Mouse (Mus musculus) heart, adult 2 months (tissue): ENCODE data around the gene Cisd3. TPM values are rescaled to one million over a fixed set of nuclear protein-coding genes. Genes with fewer than 3 reads are reported as not detected.
"Not testable (repeated sequence)": the region's sequence is repeated elsewhere in the genome, so short reads cannot be mapped to it uniquely, and the experiment has no call there.

Experiments
- DNase-seq, 2 experiments: peaks; one replicate each; pipeline ENCODE4 v3.0.0; 2021
- H3K27ac ChIP-seq: fragments of 200-600 bp; 2 replicates; pipeline ENCODE4 v1.8.1; 2022
- H3K27me3 ChIP-seq: fragments of 200-500 bp; 2 replicates; pipeline ENCODE4 v1.6.1; 2012; ENCODE audit warnings: mild to moderate bottlenecking, low read length, inconsistent platforms, mixed read lengths; ENCODE audit not compliant: control insufficient read depth, insufficient read depth
- H3K36me3 ChIP-seq: fragments of 200-500 bp; 2 replicates; pipeline ENCODE4 v1.6.1; 2012; ENCODE audit warnings: low read length, inconsistent platforms; ENCODE audit not compliant: control insufficient read depth, insufficient read depth
- H3K4me1 ChIP-seq: fragments of 200-500 bp; 2 replicates; pipeline ENCODE4 v1.6.1; 2011; ENCODE audit warnings: low read length; ENCODE audit not compliant: control insufficient read depth, insufficient read depth
- H3K4me3 ChIP-seq: fragments of 200-600 bp; 2 replicates; pipeline ENCODE4 v1.8.1; 2022
- H3K79me2 ChIP-seq: fragments of 200-500 bp; replicated peaks from 2 replicates; pipeline ENCODE4 v1.6.1; 2012; ENCODE audit warnings: mild to moderate bottlenecking, inconsistent platforms, low read length, moderate library complexity, mixed read lengths; ENCODE audit not compliant: control insufficient read depth, insufficient read depth
- H3K9ac ChIP-seq: fragments of 200-500 bp; 2 replicates; pipeline ENCODE4 v1.6.1; 2012; ENCODE audit warnings: low read depth, mild to moderate bottlenecking, control low read depth, inconsistent platforms, low read length, mixed read lengths
- CTCF ChIP-seq: fragments of 200-600 bp; IDR thresholded peaks from 2 replicates; pipeline ENCODE4 v1.8.1; 2022; ENCODE audit warnings: antibody characterized with exemption, mild to moderate bottlenecking, moderate library complexity
- EP300 ChIP-seq: fragments of 200-500 bp; IDR thresholded peaks from 2 replicates; pipeline ENCODE4 v1.6.1; 2011; ENCODE audit warnings: low read depth, low read length, control low read depth; ENCODE audit not compliant: insufficient read depth
- POLR2A ChIP-seq: fragments of 200-500 bp; IDR thresholded peaks from 2 replicates; pipeline ENCODE4 v1.6.1; 2011; ENCODE audit warnings: mild to moderate bottlenecking, low read depth, low read length, control low read depth; ENCODE audit not compliant: insufficient read depth
- WGBS: fragments of 180-500 bp; shearing (Covaris S2); methylation state at CpG from one replicate; pipeline ENCODE4 v1.1.7; 2018; 5-methylcytosine and 5-hydroxymethylcytosine counted together
- intact Hi-C: fragments of 180-260 bp; cut with DNase I; formaldehyde crosslinking; loops from one replicate; pipeline ENCODE4 v1.15.1; 2025
- polyA plus RNA-seq: library from polyadenylated mRNA; depleted of rRNA; stranded (reverse); fragments of >200 nt; gene quantifications from 2 replicates; pipeline ENCODE4 v1.2.3, GENCODE M21; 2012
- total RNA-seq, 2 experiments: library from RNA; stranded (reverse); gene quantifications; 2 replicates each; pipeline ENCODE4 v1.2.3; 2021

Cisd3 gene
- total and polyA plus RNA-seq, 3 experiments: 106 to 137 (median 130) TPM

DNA sequence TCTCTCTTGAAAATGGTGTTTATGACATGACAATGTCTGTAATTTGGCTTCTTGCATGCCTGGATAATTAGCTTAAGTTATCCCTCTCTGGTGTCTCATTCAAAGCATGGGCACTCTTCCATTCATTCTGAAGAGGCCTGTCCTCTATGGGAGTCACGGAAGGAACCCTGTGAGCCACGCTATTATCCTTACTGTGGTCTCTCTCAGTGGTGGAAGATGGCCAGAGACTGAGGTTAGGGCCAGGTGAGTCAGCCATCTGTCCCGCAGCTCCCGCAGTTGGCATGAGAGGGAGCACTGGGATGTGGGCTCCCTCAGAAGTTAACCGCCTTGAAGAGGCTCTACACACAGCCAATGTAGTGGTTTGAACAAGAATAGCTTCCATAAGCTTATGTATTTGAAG lies 35.3 kb upstream of the Cisd3 start:
- 50% methylated on average over 5 of the region's 5 CpGs for WGBS

GRCm38 (mm10) chr11:97653376-97653775 lies 32.2 kb upstream of the Cisd3 start:
- H3K27ac ChIP-seq, H3K9ac ChIP-seq, H3K27me3 ChIP-seq, H3K36me3 ChIP-seq, DNase-seq, H3K4me3 ChIP-seq, H3K4me1 ChIP-seq, intact Hi-C loops, H3K79me2 ChIP-seq: not testable (repeated sequence)
- 89% methylated on average over 11 of the region's 11 CpGs for WGBS

More for the DNA sequence above, 35.3 kb upstream of the Cisd3 start:
- no peaks in the 10 kb centered on the region for H3K27me3 ChIP-seq
- no peaks in the 10 kb centered on the region for H3K36me3 ChIP-seq
- no peaks in the 10 kb centered on the region for H3K4me1 ChIP-seq
- TF ChIP-seq EP300 (no peak), CTCF (no peak), POLR2A (no peak)
- no peak overlapping the region for H3K9ac ChIP-seq
- intact Hi-C loops: no loop called here
- H3K27ac ChIP-seq: no peak overlapping the region
- no peak overlapping the region for H3K4me3 ChIP-seq
- no peak for DNase-seq
- no peaks in the 10 kb centered on the region for H3K79me2 ChIP-seq

GRCm38 (mm10) chr11:97654210-97654609 lies 31.4 kb upstream of the Cisd3 start:
- intact Hi-C loops: no loop called here
- Histone ChIP-seq H3K4me1 (0 out of 2 replicates have a peak, but pooled peaks cover 2% of the 10 kb centered on the region), H3K9ac (no peak overlapping the region), H3K27me3 (no peaks in the 10 kb centered on the region), H3K79me2 (no peaks in the 10 kb centered on the region), H3K27ac (no peak overlapping the region), H3K36me3 (no peaks in the 10 kb centered on the region), H3K4me3 (no peak overlapping the region)
- no peak for DNase-seq
- no peak for TF ChIP-seq CTCF
- no peak for TF ChIP-seq POLR2A
- TF ChIP-seq EP300: no peak
- WGBS: 84% methylated on average over 2 of the region's 2 CpGs

GRCm38 (mm10) chr11:97656269-97656971 lies 29.2 kb upstream of the Cisd3 start:
- Histone ChIP-seq H3K79me2 (no peaks in the 10 kb centered on the region), H3K4me3 (no peak overlapping the region), H3K4me1 (peaks cover 7% of the 10 kb centered on the region), H3K27ac (no peak overlapping the region), H3K36me3 (no peaks in the 10 kb centered on the region), H3K9ac (no peak overlapping the region), H3K27me3 (no peaks in the 10 kb centered on the region)
- 85% methylated on average over 14 of the region's 14 CpGs for WGBS
- intact Hi-C loops: no loop called here
- no peak for DNase-seq
- no peak for TF ChIP-seq EP300
- TF ChIP-seq POLR2A: no peak
- TF ChIP-seq CTCF: no peak

DNA sequence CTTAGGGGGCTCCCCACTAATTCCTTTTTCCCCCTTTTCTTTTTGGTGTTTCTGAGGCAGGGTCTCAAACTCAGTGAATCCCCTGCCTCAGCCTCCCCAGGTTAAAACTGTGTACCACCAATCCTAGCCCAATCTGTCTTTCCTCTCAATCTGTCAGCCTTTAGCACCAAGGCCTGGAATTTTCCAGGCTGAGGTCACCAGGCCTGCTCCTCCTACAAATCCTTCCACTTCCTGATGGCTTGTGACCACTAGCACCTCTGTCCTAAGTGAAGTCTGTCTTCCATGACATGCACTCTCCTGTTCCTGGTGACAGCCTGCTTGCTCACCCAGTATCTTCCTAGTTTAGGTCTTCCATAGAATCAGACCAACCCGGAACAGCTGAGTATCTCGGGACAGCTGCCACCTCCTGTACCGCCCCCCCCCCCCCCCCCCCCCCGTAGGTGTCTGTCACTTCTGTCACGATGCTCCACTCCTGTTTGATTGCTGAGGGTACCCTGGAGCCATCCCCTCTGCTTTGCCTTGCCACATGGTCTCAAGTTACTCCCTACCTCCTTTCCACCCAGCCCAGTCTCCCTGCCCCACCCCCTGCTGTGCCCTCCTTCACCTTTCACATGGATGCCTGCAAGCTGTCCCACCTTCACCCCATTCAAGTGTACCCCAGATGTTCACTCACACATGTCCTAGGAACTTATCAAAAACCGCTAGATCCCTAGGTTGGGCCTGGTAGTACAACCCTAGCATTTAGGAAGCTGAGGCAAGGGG lies 28.3 kb upstream of the Cisd3 start:
- DNase-seq: no peak
- Histone ChIP-seq H3K4me3 (no peak overlapping the region), H3K79me2 (no peaks in the 10 kb centered on the region), H3K9ac (no peak overlapping the region), H3K4me1 (peaks cover 10% of the 10 kb centered on the region), H3K36me3 (no peaks in the 10 kb centered on the region), H3K27ac (no peak overlapping the region), H3K27me3 (no peaks in the 10 kb centered on the region)
- intact Hi-C loops: no loop called here
- WGBS: 49% methylated on average over 5 of the region's 6 CpGs
- TF ChIP-seq EP300 (no peak), CTCF (no peak), POLR2A (no peak)

DNA sequence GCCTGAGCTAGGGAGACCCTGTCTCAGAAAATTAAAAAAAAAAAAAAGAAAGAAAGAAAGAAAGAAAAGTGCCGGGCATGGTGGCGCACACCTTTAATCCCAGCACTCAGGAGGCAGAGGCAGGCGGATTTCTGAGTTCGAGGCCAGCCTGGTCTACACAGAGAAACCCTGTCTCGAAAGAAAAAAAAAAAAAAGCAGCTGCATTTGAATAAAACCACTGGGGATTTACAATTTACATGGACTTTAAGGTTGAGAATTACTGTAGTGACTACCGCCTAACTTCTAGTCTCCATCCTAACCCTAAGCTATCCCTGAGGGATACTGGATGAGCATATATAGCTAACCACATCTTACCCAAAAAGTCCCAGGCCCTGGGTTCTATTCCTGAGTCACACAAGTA lies 27.7 kb upstream of the Cisd3 start:
- intact Hi-C loops, H3K4me1 ChIP-seq: not testable (repeated sequence)

More for the DNA sequence above, 27.7 kb upstream of the Cisd3 start:
- H3K4me3 ChIP-seq, DNase-seq, H3K79me2 ChIP-seq, H3K9ac ChIP-seq, H3K27ac ChIP-seq, H3K36me3 ChIP-seq, H3K27me3 ChIP-seq: not testable (repeated sequence)
- WGBS: 95% methylated on average over 6 of the region's 6 CpGs
